Mouse (Mus musculus): ENCODE measurements around the gene Fars2. TPM values are rescaled to one million over a fixed set of nuclear protein-coding genes. Genes with fewer than 3 reads are reported as not detected.

Fars2 gene
- total and polyA plus RNA-seq, 3 experiments: 32.0 to 57.6 (median 54.6) TPM

- H3K9me3 ChIP-seq (replicated peaks): no peaks in the 10 kb centered on the region
- H3K4me3 ChIP-seq (ENCODE audit: low read depth, low read length): no peak overlapping the region
- ATAC-seq (ENCODE audit: extremely low read depth, insufficient number of reproducible peaks, low FRiP score, poor library complexity, severe bottlenecking): no peak
- H3K4me1 ChIP-seq (ENCODE audit: insufficient read depth, low read depth, low read length): no peaks in the 10 kb centered on the region; the same call in 1 of the 2 replicates
- no peak for DNase-seq (ENCODE audit: low spot score)
- no peaks in the 10 kb centered on the region for H3K36me3 ChIP-seq (replicated peaks)
- TF ChIP-seq GATA1 (IDR thresholded peaks at IDR 0.05; ENCODE audit: borderline replicate concordance, low read length) (no peak), CTCF (IDR thresholded peaks at IDR 0.05; ENCODE audit: low read depth, low read length) (no peak), TAL1 (conservative IDR thresholded peaks at IDR 0.05; ENCODE audit: low read depth, low read length) (no peak), POLR2AphosphoS5 (IDR thresholded peaks at IDR 0.05; ENCODE audit: insufficient replicate concordance, low read depth, low read length) (no peak), GATA2 (IDR thresholded peaks at IDR 0.05; ENCODE audit: borderline replicate concordance, low read depth, low read length) (no peak)
- H3K27me3 ChIP-seq (ENCODE audit: insufficient read depth, low read length): peaks cover 80% of the 10 kb centered on the region
Observed at GRCm38 (mm10) chr13:36727779-36728470, 610.7 kb downstream of the Fars2 start.

- ATAC-seq (ENCODE audit: extremely low read depth, insufficient number of reproducible peaks, low FRiP score, poor library complexity, severe bottlenecking) (no peak), DNase-seq (ENCODE audit: low spot score) (no peak)
- H3K27me3 ChIP-seq (ENCODE audit: insufficient read depth, low read length): peaks cover 76% of the 10 kb centered on the region
- no peaks in the 10 kb centered on the region for H3K9me3 ChIP-seq (replicated peaks)
- H3K4me3 ChIP-seq (ENCODE audit: low read depth, low read length): no peak overlapping the region
- TF ChIP-seq GATA2 (IDR thresholded peaks at IDR 0.05; ENCODE audit: borderline replicate concordance, low read depth, low read length) (no peak), POLR2AphosphoS5 (IDR thresholded peaks at IDR 0.05; ENCODE audit: insufficient replicate concordance, low read depth, low read length) (no peak), TAL1 (conservative IDR thresholded peaks at IDR 0.05; ENCODE audit: low read depth, low read length) (no peak), GATA1 (IDR thresholded peaks at IDR 0.05; ENCODE audit: borderline replicate concordance, low read length) (no peak), CTCF (IDR thresholded peaks at IDR 0.05; ENCODE audit: low read depth, low read length) (no peak)
- H3K36me3 ChIP-seq (replicated peaks): no peaks in the 10 kb centered on the region
- H3K4me1 ChIP-seq (ENCODE audit: insufficient read depth, low read depth, low read length): no peaks in the 10 kb centered on the region; the same call in 1 of the 2 replicates
Observed at GRCm38 (mm10) chr13:36728509-36728908, 611.3 kb downstream of the Fars2 start.

GRCm38 (mm10) chr13:36729731-36730340, 612.6 kb downstream of the Fars2 start:
- no peaks in the 10 kb centered on the region; the same call in 1 of the 2 replicates for H3K4me1 ChIP-seq (ENCODE audit: insufficient read depth, low read depth, low read length)
- ATAC-seq (ENCODE audit: extremely low read depth, insufficient number of reproducible peaks, low FRiP score, poor library complexity, severe bottlenecking): no peak

GRCm38 (mm10) chr13:36730341-36730761, 613.1 kb downstream of the Fars2 start:
- no peaks in the 10 kb centered on the region for H3K9me3 ChIP-seq (replicated peaks)
- no peak for ATAC-seq (ENCODE audit: extremely low read depth, insufficient number of reproducible peaks, low FRiP score, poor library complexity, severe bottlenecking)
- peaks cover 78% of the 10 kb centered on the region for H3K27me3 ChIP-seq (ENCODE audit: insufficient read depth, low read length)
- no peak for DNase-seq (ENCODE audit: low spot score)
- no peaks in the 10 kb centered on the region; the same call in 1 of the 2 replicates for H3K4me1 ChIP-seq (ENCODE audit: insufficient read depth, low read depth, low read length)
- no peak for TF ChIP-seq POLR2AphosphoS5 (IDR thresholded peaks at IDR 0.05; ENCODE audit: insufficient replicate concordance, low read depth, low read length)
- TF ChIP-seq GATA2 (IDR thresholded peaks at IDR 0.05; ENCODE audit: borderline replicate concordance, low read depth, low read length): no peak
- no peak for TF ChIP-seq GATA1 (IDR thresholded peaks at IDR 0.05; ENCODE audit: borderline replicate concordance, low read length)
- TF ChIP-seq CTCF (IDR thresholded peaks at IDR 0.05; ENCODE audit: low read depth, low read length): no peak
- TF ChIP-seq TAL1 (conservative IDR thresholded peaks at IDR 0.05; ENCODE audit: low read depth, low read length): no peak
- no peak overlapping the region for H3K4me3 ChIP-seq (ENCODE audit: low read depth, low read length)
- no peaks in the 10 kb centered on the region for H3K36me3 ChIP-seq (replicated peaks)

More at GRCm38 (mm10) chr13:36729731-36730340, 612.6 kb downstream of the Fars2 start:
- TF ChIP-seq GATA1 (IDR thresholded peaks at IDR 0.05; ENCODE audit: borderline replicate concordance, low read length) (no peak), POLR2AphosphoS5 (IDR thresholded peaks at IDR 0.05; ENCODE audit: insufficient replicate concordance, low read depth, low read length) (no peak), CTCF (IDR thresholded peaks at IDR 0.05; ENCODE audit: low read depth, low read length) (no peak), GATA2 (IDR thresholded peaks at IDR 0.05; ENCODE audit: borderline replicate concordance, low read depth, low read length) (no peak), TAL1 (conservative IDR thresholded peaks at IDR 0.05; ENCODE audit: low read depth, low read length) (no peak)
- DNase-seq (ENCODE audit: low spot score): no peak
- Histone ChIP-seq H3K36me3 (replicated peaks) (no peaks in the 10 kb centered on the region), H3K27me3 (ENCODE audit: insufficient read depth, low read length) (peaks cover 78% of the 10 kb centered on the region), H3K9me3 (replicated peaks) (no peaks in the 10 kb centered on the region), H3K4me3 (ENCODE audit: low read depth, low read length) (no peak overlapping the region)

GRCm38 (mm10) chr13:36731016-36731930, 614.1 kb downstream of the Fars2 start:
- Histone ChIP-seq H3K9me3 (replicated peaks) (no peaks in the 10 kb centered on the region), H3K4me1 (ENCODE audit: insufficient read depth, low read depth, low read length) (no peaks in the 10 kb centered on the region; the same call in none of the 2 replicates), H3K36me3 (replicated peaks) (no peaks in the 10 kb centered on the region), H3K27me3 (ENCODE audit: insufficient read depth, low read length) (peaks cover 78% of the 10 kb centered on the region), H3K4me3 (ENCODE audit: low read depth, low read length) (no peak overlapping the region)
- no peak for TF ChIP-seq POLR2AphosphoS5 (IDR thresholded peaks at IDR 0.05; ENCODE audit: insufficient replicate concordance, low read depth, low read length)
- TF ChIP-seq TAL1 (conservative IDR thresholded peaks at IDR 0.05; ENCODE audit: low read depth, low read length): no peak
- TF ChIP-seq GATA2 (IDR thresholded peaks at IDR 0.05; ENCODE audit: borderline replicate concordance, low read depth, low read length): no peak
- DNase-seq (ENCODE audit: low spot score): no peak
- ATAC-seq (ENCODE audit: extremely low read depth, insufficient number of reproducible peaks, low FRiP score, poor library complexity, severe bottlenecking): no peak
